Mouse (Mus musculus): ENCODE results near the gene 1190002N15Rik. TPM values are rescaled to one million over a fixed set of nuclear protein-coding genes. Genes with fewer than 3 reads are reported as not detected.

Gene 1190002N15Rik
- total RNA-seq, 2 experiments from 2014 or later, result 18.2 to 18.8 TPM

DNA sequence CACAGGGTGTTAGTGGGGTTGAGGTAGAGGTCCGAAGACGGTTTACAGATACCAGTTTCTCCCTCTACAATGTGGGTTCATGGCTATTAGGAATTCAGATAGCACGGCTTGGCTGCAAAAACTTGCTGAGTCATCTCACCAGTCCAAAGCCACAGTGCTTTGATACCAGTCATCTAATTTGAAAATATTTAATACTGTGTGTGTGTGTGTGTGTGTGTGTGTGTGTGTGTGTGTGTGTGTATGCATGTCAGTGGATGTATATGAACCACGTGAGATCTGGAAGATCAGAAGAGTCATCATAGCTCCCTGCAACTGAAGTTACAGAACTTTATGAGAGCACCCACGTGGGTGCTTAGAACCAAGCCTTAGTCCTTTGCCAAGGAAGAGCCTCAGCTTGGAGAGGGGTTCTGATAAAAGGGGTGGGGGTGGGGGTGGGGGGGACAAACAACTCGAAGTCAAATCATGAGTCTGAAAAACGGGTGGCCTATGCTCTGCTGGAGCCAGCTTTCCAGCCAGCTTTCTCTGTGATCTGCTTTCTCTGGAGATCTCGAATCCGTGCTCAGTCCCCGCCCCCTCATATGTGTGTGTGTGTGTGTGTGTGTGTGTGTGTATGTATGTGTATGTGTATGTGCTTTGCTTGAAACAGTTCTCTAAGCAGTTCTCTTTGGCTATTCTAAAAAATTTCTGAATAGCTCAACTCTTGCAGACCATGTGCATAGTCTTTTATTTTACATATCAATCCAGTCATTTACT lies 2.6 kb upstream of the 1190002N15Rik start:
- no peak for TF ChIP-seq CTCF (conservative IDR thresholded peaks at IDR 0.05)
- DNase-seq (ENCODE audit: low spot score in 2 of 2), result no peak
- peak overlapping the region; percentile 82 for H3K4me3 ChIP-seq
- no peak overlapping the region for H3K27ac ChIP-seq

DNA sequence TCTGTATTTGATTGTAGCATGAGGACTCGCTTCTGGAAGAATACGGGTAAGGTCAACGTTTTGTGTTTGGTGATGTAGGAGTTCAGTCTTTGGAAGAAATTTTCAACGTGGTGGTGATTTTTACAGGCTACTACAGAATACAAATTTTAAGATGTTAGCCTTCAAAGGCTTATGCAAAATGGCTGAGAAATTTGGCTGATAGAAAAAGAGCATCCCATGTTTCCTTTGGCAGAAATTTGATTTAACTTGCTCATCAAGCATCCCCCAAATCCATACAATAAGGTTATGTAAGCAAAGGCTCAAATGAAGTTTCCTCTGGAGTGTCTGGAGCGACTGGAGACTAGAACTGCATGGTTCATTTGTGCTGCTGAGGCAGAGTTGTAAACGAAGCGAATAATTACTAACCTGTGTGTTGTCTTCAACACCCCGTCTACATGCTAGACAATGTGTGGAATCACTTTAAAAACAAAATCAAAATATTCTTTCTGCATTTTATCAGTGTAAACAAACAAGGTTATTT lies 1.5 kb upstream of the 1190002N15Rik start:
- DNase-seq (ENCODE audit: low spot score in 2 of 2), result no peak
- Histone ChIP-seq H3K27ac (no peak overlapping the region), H3K4me3 (peak overlapping the region; percentile 82)
- TF ChIP-seq CTCF (conservative IDR thresholded peaks at IDR 0.05), result no peak

DNA sequence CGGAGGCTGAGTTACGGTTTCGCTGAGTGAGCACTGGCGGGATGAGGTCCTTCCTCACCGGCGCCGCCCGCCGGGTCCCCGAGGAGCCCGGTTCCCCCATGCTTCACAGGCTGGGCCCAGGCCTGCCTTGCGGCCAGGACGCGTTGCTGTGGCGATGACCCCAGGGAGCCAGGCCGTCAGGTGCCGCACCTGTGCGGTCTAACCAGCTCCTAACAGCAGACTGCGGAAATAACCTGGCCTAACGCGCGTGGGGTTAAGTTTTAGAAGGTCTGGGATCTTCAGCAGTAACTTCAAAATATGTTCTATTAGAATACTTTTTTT lies 902 bp upstream of the 1190002N15Rik start:
- TF ChIP-seq CTCF (conservative IDR thresholded peaks at IDR 0.05), result no peak
- Histone ChIP-seq H3K4me3 (peak overlapping the region; percentile 82), H3K27ac (peak overlapping the region; percentile 96)
- DNase-seq (ENCODE audit: low spot score in 2 of 2), result no peak

DNA sequence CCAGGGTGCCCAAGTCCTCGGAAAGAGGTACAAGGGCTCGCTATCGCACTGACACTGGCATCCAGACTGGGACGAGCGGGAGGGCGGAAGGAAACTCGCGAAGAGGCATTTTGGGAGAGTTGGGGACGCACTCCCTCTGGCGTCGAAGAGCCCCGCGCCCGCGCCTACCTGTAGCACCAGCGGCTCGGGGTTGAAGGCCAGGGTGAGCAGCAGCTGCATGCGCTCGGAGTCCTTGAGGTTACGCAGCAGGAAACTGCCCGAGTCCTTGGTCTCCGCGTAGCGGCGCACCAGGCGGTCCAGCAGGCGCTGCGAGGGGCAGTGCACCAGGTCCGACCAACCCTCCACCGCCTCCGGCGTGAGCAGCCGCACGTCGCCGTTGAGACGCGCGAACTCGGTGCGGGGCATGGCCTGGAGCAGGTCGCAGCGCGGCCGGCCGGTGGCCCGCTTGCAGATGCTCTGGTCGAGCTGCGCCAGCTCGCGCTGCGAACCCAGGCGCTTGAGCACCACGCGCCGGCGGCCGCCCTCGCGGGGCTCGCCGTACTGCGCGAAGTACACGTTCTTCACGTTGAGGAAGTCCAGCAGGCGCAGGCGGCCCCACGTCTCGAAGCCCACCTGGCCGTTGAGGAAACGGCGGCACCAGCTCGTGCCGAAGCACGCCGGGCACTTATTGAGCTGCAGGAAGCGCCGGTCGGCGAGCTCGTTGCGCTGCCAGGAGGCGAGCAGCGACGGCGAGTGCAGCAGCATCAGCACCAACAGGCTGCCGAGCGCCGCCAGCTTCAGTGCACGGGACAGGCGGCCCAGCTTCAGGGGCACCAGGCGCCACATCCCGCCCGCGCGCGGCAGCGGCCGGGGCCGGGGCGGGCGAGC lies 597 bp downstream of the 1190002N15Rik start:
- DNase-seq (ENCODE audit: low spot score in 2 of 2), result peak; percentile 51 to 60
- TF ChIP-seq CTCF (conservative IDR thresholded peaks at IDR 0.05), result peak; percentile 68
- H3K27ac ChIP-seq, result peak overlapping the region; percentile 96

DNA sequence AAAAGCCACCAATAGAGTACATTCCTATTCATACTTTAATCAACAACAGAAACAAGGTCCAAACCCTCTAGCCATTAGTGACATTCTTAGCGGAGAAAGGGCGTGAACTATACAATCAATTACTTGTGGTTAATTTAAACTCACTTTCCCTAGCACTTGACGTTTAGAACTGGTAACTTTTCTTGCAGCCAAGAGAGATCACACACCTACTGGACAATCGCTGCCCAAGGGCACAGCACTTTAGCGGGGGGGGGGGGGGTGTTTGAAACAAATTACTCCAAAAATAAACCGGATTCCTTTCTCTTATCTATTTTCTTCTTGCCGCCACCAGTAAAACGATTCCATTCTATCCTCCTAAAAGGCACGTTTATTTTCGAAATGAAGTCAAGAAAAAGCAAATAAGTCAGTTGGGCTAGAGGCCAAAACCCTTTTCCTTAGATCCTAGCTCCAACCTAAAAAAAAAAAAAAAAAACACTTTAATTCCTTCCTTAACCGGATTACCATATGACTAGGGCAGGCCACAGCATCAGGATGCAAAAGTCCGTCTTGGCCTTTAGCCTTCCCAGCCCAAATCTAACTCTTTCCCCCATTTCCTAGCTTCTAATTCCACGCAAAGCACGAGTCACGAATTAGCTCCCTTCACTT lies 1.5 kb downstream of the 1190002N15Rik start:
- DNase-seq (ENCODE audit: low spot score in 2 of 2), result no peak
- peak overlapping the region; percentile 82 for H3K4me3 ChIP-seq
- TF ChIP-seq CTCF (conservative IDR thresholded peaks at IDR 0.05), result no peak
- peak overlapping the region; percentile 96 for H3K27ac ChIP-seq

More for the DNA sequence above, 597 bp downstream of the 1190002N15Rik start:
- peak overlapping the region; percentile 82 for H3K4me3 ChIP-seq

DNA sequence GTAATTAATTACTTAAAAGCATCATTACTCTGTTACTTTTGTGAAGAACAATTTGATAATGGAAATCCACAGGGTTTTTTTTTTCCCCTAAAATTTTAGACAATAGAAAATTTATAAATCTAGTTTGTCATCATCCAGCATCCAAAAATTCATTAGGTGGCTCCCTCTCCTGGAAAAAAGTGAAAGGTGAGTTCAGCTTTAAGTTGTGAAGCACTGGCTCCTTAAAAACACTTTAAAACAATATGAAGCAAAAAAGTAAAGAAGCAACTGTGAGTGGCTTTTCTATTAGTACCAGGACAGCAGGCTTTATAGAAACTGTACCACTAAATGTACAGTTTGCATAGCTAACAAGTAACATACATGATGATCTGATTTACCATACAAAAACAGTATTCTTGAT lies 3.1 kb downstream of the 1190002N15Rik start:
- Histone ChIP-seq H3K27ac (no peak overlapping the region), H3K4me3 (peak overlapping the region; percentile 82; the same call in 1 of the 2 replicates)
- TF ChIP-seq CTCF (conservative IDR thresholded peaks at IDR 0.05), result peak; percentile 74

DNA sequence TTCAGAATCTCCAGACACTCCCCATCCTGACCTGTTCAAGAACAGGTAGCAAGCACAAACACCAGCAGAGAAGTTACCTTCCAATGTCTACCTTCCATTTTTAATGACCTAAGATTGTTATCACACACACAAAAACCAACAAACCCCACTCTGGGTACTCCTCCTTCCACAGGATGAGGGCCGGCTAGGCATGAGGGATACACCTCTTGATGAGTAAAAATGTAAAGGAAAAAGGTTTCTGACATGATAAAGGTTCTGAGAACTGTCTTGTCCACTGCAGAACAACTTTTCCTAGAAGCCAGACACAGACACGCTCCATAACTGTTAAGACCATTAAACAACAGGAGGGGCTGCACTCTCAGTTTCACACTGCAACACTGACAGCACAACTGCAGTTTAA lies 3.7 kb downstream of the 1190002N15Rik start:
- peak overlapping the region; percentile 82; the same call in 1 of the 2 replicates for H3K4me3 ChIP-seq
- no peak overlapping the region for H3K27ac ChIP-seq
- no peak for TF ChIP-seq CTCF (conservative IDR thresholded peaks at IDR 0.05)
- no peak for DNase-seq (ENCODE audit: low spot score in 2 of 2)

More for the DNA sequence above, 3.1 kb downstream of the 1190002N15Rik start:
- no peak for DNase-seq (ENCODE audit: low spot score in 2 of 2)

DNA sequence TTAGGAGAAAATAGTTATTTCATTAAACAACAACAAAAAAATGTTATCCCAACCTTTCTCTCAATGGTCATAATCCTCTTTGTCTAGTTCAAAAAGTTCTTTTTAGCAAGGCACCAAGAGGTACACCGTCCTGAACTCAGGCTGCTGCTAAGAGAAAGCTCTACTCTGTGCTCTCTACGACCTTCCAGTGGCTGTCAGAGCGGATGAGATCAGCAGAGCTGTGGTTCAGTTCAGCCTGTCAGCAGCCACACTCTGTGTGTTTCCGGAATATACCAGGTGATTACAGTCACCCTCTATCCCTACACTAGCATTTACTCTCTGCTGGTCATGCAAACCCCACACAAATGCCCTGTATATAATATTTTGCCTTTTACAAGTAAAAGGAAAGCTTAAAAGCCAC lies 4.2 kb downstream of the 1190002N15Rik start:
- DNase-seq (ENCODE audit: low spot score in 2 of 2), result no peak
- no peak overlapping the region; the same call in 1 of the 2 replicates for H3K4me3 ChIP-seq
- TF ChIP-seq CTCF (conservative IDR thresholded peaks at IDR 0.05), result no peak
- H3K27ac ChIP-seq, result peak overlapping the region; percentile 46; the same call in 1 of the 2 replicates

DNA sequence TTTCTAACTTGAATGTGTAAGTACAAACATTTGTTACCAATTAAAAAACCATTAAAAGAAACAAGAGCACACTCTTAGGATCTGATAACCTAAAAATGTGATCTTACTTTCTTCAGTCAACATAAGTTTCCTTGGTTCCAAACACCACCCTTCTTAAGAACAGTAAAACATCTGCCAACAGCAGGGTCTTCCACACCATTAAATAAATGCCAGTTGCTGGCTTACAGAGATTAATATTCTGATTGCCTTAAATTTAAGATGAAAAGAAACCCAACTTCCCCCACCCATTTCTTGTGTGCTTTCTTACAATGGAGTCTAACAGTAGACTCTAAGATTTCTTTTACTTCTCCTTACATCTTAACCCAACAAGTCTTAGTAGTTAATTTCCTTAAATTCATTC lies 7.9 kb downstream of the 1190002N15Rik start:
- H3K4me3 ChIP-seq, result no peak overlapping the region
- no peak for TF ChIP-seq CTCF (conservative IDR thresholded peaks at IDR 0.05)
- no peak overlapping the region for H3K27ac ChIP-seq
- DNase-seq (ENCODE audit: low spot score in 2 of 2), result no peak

DNA sequence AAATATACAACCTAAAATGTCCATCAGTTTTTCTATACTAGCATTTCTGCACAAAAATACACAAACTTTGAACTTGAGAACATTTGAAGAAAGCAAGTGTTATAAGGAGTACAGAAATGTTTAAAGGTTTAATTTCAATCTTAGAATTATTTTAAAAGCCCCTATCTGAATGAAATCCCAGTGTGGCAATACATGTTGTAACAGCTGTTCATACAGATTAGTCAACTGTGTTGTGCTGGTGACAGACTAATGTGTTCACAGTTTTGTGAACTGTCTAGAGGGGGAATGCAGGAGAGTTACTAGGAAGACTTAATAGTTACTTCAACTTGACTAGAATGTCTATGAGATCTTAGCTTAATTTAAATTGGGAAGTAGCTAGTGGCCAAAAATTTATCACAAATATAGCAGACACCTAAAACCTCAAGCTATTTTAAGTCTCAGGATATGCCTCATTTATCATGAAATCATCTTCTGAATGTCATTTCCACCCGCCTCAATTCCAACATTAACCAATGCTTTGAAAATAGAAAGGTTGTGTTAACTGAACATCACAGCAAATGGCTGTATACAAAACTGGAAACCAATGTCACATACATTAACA lies 8.6 kb downstream of the 1190002N15Rik start:
- TF ChIP-seq CTCF (conservative IDR thresholded peaks at IDR 0.05), result no peak
- no peak overlapping the region for H3K27ac ChIP-seq

DNA sequence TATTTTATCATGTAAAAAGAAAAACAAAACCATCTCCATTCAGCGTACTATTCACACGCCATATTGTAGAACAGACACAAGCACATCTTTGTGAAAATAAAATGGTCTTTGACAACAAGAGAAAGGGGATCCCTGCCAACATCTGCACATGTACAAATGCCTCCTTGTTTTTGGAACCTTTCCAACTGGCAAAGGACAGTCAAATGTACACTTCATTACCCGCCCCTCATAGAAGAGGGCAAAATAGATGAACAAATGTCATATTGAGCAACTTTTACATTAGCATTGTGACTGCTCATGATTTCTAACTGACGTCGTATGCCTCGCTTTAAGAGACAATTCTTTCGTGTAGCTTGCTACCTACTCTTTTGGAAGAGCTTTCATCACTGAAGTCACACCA lies 11.4 kb downstream of the 1190002N15Rik start:
- DNase-seq (ENCODE audit: low spot score in 2 of 2), result peak in 1 of 2 experiments; percentile 10
- no peak for TF ChIP-seq CTCF (conservative IDR thresholded peaks at IDR 0.05)
- Histone ChIP-seq H3K4me3 (peak overlapping the region; percentile 8; the same call in 1 of the 2 replicates), H3K27ac (peak overlapping the region; percentile 46)

More for the DNA sequence above, 8.6 kb downstream of the 1190002N15Rik start:
- no peak overlapping the region for H3K4me3 ChIP-seq
- DNase-seq (ENCODE audit: low spot score in 2 of 2), result no peak

DNA sequence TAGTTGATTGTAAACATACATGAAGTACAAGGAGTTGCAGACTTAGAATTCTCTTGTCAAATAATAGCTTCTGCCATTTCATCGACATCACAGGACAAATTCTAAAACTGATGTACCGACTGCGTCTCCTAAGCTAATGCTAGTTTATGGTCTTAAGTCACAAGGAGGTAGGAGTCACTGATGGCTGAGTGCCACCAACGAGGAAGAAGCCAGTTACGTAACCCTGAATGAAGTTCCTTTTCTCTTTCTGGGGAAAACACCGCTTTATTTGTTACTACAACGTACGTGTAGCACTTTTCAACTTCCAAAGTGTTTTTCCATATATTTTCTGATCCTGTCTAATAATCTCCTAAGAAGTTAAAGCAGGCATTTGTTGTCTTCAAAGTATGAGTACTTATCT lies 25.6 kb downstream of the 1190002N15Rik start:
- TF ChIP-seq CTCF (conservative IDR thresholded peaks at IDR 0.05), result no peak
- no peak for DNase-seq (ENCODE audit: low spot score in 2 of 2)
- H3K4me3 ChIP-seq, result no peak overlapping the region
- H3K27ac ChIP-seq, result no peak overlapping the region
